Mouse (Mus musculus) midbrain, embryonic 10.5 days (tissue): ENCODE measurements around the gene Tollip. TPM values are rescaled to one million over a fixed set of nuclear protein-coding genes. Genes with fewer than 3 reads are reported as not detected.

Experiments
- DNase-seq: peaks from one replicate; pipeline ENCODE4 v3.0.0-alpha.2; 2017; ENCODE audit warnings: low spot score
- H3K27ac ChIP-seq: fragments of 300-500 bp; sonication (generic); replicated peaks from 2 replicates; pipeline ENCODE4 v1.5.1; 2016; ENCODE audit warnings: mild to moderate bottlenecking
- H3K27me3 ChIP-seq: fragments of 300-500 bp; sonication (generic); 2 replicates; pipeline ENCODE4 v1.6.1; 2016; ENCODE audit warnings: low read depth, mild to moderate bottlenecking; ENCODE audit not compliant: poor library complexity, severe bottlenecking
- H3K36me3 ChIP-seq: fragments of 300-500 bp; sonication (generic); 2 replicates; pipeline ENCODE4 v1.6.1; 2016; ENCODE audit warnings: mild to moderate bottlenecking, moderate library complexity
- H3K4me1 ChIP-seq: fragments of 300-500 bp; sonication (generic); 2 replicates; pipeline ENCODE4 v1.6.1; 2016
- H3K4me3 ChIP-seq: fragments of 300-500 bp; sonication (generic); 2 replicates; pipeline ENCODE4 v1.5.1; 2016; ENCODE audit warnings: mild to moderate bottlenecking, moderate library complexity
- H3K9me3 ChIP-seq: fragments of 300-500 bp; sonication (generic); replicated peaks from 2 replicates; pipeline ENCODE4 v1.6.1; 2016; ENCODE audit warnings: mild to moderate bottlenecking
- WGBS: fragments of 180-500 bp; shearing (Covaris S2); methylation state at CpG from one replicate; pipeline ENCODE4 v1.1.7; 2016; 5-methylcytosine and 5-hydroxymethylcytosine counted together
- polyA plus RNA-seq: library from polyadenylated mRNA; unstranded; fragments of >200 nt; fragmentation: Nextera tagmentation; extraction: Ambion mirVana; gene quantifications from 2 replicates; pipeline ENCODE4 v1.2.1, GENCODE M21; 2016

The Tollip gene
- polyA plus RNA-seq = 52.9 and 66.6 TPM in 2 replicates

DNA sequence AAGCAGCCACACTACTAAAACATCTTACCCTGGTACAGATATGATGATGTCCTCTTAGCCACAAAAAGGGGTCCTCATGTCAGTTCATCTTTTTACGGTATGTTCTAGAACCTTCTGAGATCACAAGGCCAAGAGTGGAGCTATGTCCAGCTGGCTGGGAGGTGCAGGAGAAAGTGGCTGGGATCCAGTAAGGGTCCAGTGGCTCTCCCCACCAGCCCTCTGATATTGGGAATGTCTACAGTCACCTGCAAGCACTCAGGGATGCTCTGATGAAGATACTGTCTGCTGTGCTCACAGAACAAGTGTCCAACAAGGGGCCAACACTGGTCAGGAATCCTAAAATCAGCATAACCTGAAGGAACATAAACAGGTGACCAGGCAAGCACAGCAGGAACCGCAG lies at the start of gene Tollip:
Gene Tollip (minus strand): TSS at position 101 of the 400 bp plus-strand sequence.
- H3K27ac ChIP-seq = no peak within 1 kb of the TSS
- DNase-seq = no peak
- H3K4me3 ChIP-seq = no peak within 1 kb of the TSS
- H3K27me3 ChIP-seq = no peaks in the 10 kb centered on the region
- WGBS = 90% methylated on average over 2 of the region's 2 CpGs
- H3K9me3 ChIP-seq = no peaks in the 10 kb centered on the region
- H3K4me1 ChIP-seq = no peaks in the 10 kb centered on the region
- H3K36me3 ChIP-seq = no peaks in the 10 kb centered on the region

- Histone ChIP-seq H3K36me3 (peaks cover 8% of the 10 kb centered on the region; the same call in 1 of the 2 replicates), H3K4me1 (peaks cover 72% of the 10 kb centered on the region), H3K27ac (no peak overlapping the region), H3K27me3 (no peaks in the 10 kb centered on the region), H3K4me3 (no peak overlapping the region), H3K9me3 (no peaks in the 10 kb centered on the region)
- no peak for DNase-seq
- 88% methylated on average over 2 of the region's 2 CpGs for WGBS
Measured at GRCm38 (mm10) chr7:141966281-141966680, 48.0 kb upstream of the Tollip start.

DNA sequence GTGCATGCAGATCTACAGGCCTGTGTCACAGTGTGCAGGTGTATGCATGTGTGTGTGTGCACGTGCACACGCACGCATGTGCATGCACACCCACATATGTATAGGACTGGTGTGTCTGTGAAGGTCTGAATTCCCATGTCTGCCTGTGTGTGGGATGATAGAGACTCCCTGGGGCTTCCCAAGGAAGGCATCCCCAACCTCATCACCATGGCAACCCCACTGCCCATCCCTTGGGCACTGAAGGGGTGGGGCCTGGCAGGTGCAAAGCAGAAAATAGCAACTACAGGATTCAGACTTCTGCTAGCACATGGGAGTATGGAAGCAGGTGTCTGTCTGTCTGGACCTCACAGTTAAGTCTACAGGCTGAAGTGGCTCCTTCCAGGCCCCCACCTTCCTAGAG lies 44.2 kb upstream of the Tollip start:
- Histone ChIP-seq H3K4me1 (peaks cover 58% of the 10 kb centered on the region), H3K4me3 (no peak overlapping the region), H3K36me3 (peaks cover 11% of the 10 kb centered on the region; the same call in 1 of the 2 replicates), H3K9me3 (no peaks in the 10 kb centered on the region), H3K27me3 (no peaks in the 10 kb centered on the region), H3K27ac (no peak overlapping the region)
- no peak for DNase-seq
- 100% methylated on average over 3 of the region's 3 CpGs for WGBS

GRCm38 (mm10) chr7:141961491-141961890 lies 43.2 kb upstream of the Tollip start:
- no peak for DNase-seq
- Histone ChIP-seq H3K36me3 (peaks cover 17% of the 10 kb centered on the region; the same call in 1 of the 2 replicates), H3K27ac (no peak overlapping the region), H3K9me3 (no peaks in the 10 kb centered on the region), H3K4me3 (no peak overlapping the region), H3K4me1 (peaks cover 66% of the 10 kb centered on the region), H3K27me3 (no peaks in the 10 kb centered on the region)
- WGBS = 89% methylated on average over 3 of the region's 3 CpGs

GRCm38 (mm10) chr7:141960926-141961325 lies 42.6 kb upstream of the Tollip start:
- Histone ChIP-seq H3K4me3 (no peak overlapping the region), H3K36me3 (peaks cover 21% of the 10 kb centered on the region), H3K4me1 (peaks cover 68% of the 10 kb centered on the region), H3K27me3 (no peaks in the 10 kb centered on the region), H3K27ac (no peak overlapping the region), H3K9me3 (no peaks in the 10 kb centered on the region)
- WGBS = 79% methylated on average over 2 of the region's 2 CpGs
- no peak for DNase-seq

- H3K27ac ChIP-seq = no peak overlapping the region
- H3K9me3 ChIP-seq = no peaks in the 10 kb centered on the region
- H3K27me3 ChIP-seq = no peaks in the 10 kb centered on the region
- 100% methylated on average over 1 of the region's 1 CpGs for WGBS
- H3K4me3 ChIP-seq = no peak overlapping the region
- H3K36me3 ChIP-seq = peaks cover 15% of the 10 kb centered on the region; the same call in 1 of the 2 replicates
- peaks cover 74% of the 10 kb centered on the region for H3K4me1 ChIP-seq
- DNase-seq = no peak
Measured at GRCm38 (mm10) chr7:141959133-141959532, 40.8 kb upstream of the Tollip start.

DNA sequence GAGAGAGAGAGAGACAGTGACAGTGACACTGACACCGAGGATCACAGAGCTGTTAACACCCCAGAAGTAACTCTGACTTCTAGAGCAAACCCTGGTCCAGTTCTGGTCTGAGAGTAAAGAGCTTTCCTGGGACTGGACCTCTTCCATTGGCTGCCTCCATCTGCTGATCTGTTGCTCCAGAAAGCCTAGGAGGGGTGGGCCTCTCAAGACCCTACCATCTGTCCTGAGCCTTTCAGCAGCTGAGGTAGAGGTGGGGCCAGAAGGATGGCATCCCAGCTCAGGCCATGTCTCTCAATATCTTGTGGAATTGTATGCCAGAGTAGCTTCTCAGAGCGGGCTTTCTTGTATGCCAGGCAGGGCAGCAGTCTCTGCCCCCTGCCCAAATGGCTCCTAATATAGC lies 39.9 kb upstream of the Tollip start:
- 84% methylated on average over 2 of the region's 2 CpGs for WGBS
- Histone ChIP-seq H3K27me3 (no peaks in the 10 kb centered on the region), H3K4me1 (peaks cover 77% of the 10 kb centered on the region)

GRCm38 (mm10) chr7:141957524-141958051 lies 39.3 kb upstream of the Tollip start:
- no peak for DNase-seq
- Histone ChIP-seq H3K4me3 (no peak overlapping the region), H3K9me3 (no peaks in the 10 kb centered on the region), H3K4me1 (peaks cover 77% of the 10 kb centered on the region), H3K36me3 (peaks cover 29% of the 10 kb centered on the region), H3K27ac (no peak overlapping the region), H3K27me3 (no peaks in the 10 kb centered on the region)
- 96% methylated on average over 4 of the region's 4 CpGs for WGBS

More for the DNA sequence above, 39.9 kb upstream of the Tollip start:
- H3K9me3 ChIP-seq = no peaks in the 10 kb centered on the region
- no peak overlapping the region for H3K4me3 ChIP-seq
- no peak overlapping the region for H3K27ac ChIP-seq
- H3K36me3 ChIP-seq = peaks cover 24% of the 10 kb centered on the region; the same call in 1 of the 2 replicates
- no peak for DNase-seq

DNA sequence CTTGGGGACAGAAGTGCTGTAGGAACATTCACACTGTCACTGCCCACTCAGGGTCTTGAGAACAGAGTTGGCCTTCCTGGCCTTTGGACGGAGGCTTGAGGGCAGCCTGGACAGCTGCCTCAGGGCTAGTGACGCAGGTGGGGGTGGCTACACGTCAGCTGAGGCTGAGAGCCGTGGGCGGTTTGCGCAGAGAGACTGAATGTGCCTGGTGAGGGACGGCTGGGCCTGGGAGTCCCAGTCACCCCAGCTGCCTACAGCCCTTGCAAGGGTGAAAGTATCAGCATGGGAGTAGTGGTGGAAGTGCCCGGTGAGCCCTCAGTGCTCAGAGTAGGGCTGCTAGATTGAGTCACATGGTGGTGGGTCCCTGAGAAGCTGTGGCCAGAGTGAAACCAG lies 37.9 kb upstream of the Tollip start:
- Histone ChIP-seq H3K36me3 (peaks cover 40% of the 10 kb centered on the region), H3K27me3 (peaks cover 13% of the 10 kb centered on the region; the same call in 1 of the 2 replicates), H3K4me3 (no peak overlapping the region), H3K27ac (0 out of 2 replicates have a peak overlapping the region, but pooled peaks have one; percentile 1), H3K4me1 (peaks cover 77% of the 10 kb centered on the region), H3K9me3 (no peaks in the 10 kb centered on the region)
- WGBS = 88% methylated on average over 8 of the region's 8 CpGs
- no peak for DNase-seq

DNA sequence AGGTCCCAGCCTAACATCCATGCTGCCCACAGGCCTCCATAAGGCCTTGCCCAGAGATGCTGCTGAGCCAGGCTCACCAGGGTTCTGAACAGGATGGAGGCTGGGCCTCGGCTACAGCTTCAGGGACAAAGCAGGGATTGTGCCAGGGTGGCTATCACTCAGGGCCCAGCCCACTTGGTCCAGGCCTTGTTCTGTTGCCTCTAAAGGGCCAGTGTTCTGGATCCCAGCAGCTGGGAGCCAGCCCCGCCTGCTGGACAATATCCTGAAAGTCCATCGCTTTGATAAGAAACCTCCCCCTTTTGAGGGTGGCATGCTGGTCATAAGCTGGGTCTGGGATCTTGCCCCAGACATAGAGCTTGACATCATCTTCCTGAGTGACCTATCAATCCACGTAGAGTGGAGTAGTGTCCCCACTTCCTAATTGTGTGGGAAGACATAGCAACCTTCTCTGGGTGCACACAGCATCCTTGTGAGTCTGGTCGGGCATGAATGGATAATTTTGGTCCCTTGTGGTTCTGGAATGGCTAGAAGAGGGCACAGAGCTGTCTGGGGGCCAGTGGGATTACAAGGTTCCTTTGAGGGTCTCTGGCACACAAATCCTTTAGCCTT lies 37.4 kb upstream of the Tollip start:
- 76% methylated on average over 5 of the region's 5 CpGs for WGBS
- peaks cover 77% of the 10 kb centered on the region for H3K4me1 ChIP-seq

GRCm38 (mm10) chr7:141953616-141954015 lies 35.3 kb upstream of the Tollip start:
- peaks cover 33% of the 10 kb centered on the region for H3K27me3 ChIP-seq
- no peaks in the 10 kb centered on the region for H3K9me3 ChIP-seq
- WGBS = 85% methylated on average over 6 of the region's 6 CpGs
- no peak overlapping the region for H3K4me3 ChIP-seq
- H3K36me3 ChIP-seq = peaks cover 40% of the 10 kb centered on the region
- no peak for DNase-seq
- peaks cover 81% of the 10 kb centered on the region for H3K4me1 ChIP-seq
- H3K27ac ChIP-seq = no peak overlapping the region

More for the DNA sequence above, 37.4 kb upstream of the Tollip start:
- Histone ChIP-seq H3K36me3 (peaks cover 40% of the 10 kb centered on the region), H3K4me3 (no peak overlapping the region), H3K27me3 (peaks cover 18% of the 10 kb centered on the region), H3K27ac (0 out of 2 replicates have a peak overlapping the region, but pooled peaks have one; percentile 1), H3K9me3 (no peaks in the 10 kb centered on the region)
- no peak for DNase-seq

GRCm38 (mm10) chr7:141952920-141953319 lies 34.6 kb upstream of the Tollip start:
- Histone ChIP-seq H3K27ac (no peak overlapping the region), H3K27me3 (peaks cover 40% of the 10 kb centered on the region), H3K4me1 (peaks cover 88% of the 10 kb centered on the region), H3K9me3 (no peaks in the 10 kb centered on the region), H3K4me3 (no peak overlapping the region), H3K36me3 (peaks cover 40% of the 10 kb centered on the region)
- 79% methylated on average over 4 of the region's 4 CpGs for WGBS
- DNase-seq = no peak

GRCm38 (mm10) chr7:141951821-141952220 lies 33.5 kb upstream of the Tollip start:
- Histone ChIP-seq H3K27ac (peak overlapping the region; percentile 99), H3K27me3 (peaks cover 48% of the 10 kb centered on the region), H3K9me3 (no peaks in the 10 kb centered on the region), H3K4me1 (peaks cover 81% of the 10 kb centered on the region), H3K4me3 (peak overlapping the region; percentile 95), H3K36me3 (peaks cover 31% of the 10 kb centered on the region)
- no peak for DNase-seq
- 83% methylated on average over 4 of the region's 4 CpGs for WGBS
